Mouse (Mus musculus) lung, postnatal 0 days (tissue): ENCODE data around the gene Podn.

Experiments
- CTCF ChIP-seq: IDR thresholded peaks from 2 replicates; pipeline ENCODE4 v1.5.1; 2016; ENCODE audit warnings: antibody characterized with exemption, mild to moderate bottlenecking
- EP300 ChIP-seq: IDR thresholded peaks from 2 replicates; pipeline ENCODE4 v1.6.1; 2016; ENCODE audit warnings: antibody characterized with exemption, mild to moderate bottlenecking, control low read depth

DNA sequence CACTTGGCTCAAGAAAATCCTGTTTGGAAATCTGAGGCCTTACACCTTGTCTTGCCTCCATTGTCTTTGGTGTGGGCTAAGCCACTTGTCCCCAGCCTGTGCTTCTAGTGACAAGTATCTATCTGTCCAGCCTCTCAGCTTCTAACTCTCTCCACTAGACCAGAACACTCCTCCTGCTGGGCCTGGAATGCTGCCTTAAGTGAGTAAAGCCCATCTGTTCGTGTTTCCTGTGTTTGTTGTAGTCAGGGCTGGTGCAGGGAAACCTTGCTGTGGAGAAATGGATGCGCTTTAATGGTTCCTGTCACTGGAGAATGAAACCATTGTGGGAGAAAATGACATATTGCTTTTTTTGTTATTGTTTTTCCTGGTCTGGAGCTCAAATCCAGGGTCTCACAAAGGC lies 116.7 kb downstream of the Podn start:
- TF ChIP-seq CTCF, result peak; percentile 23; the same call in 1 of the 2 replicates
- no peak for TF ChIP-seq EP300
